Mouse (Mus musculus) heart, adult 2 months (tissue): Measurements from ENCODE around the gene Plekha5.
"Not testable (repeated sequence)": the region's sequence is repeated elsewhere in the genome, so short reads cannot be mapped to it uniquely, and the experiment has no call there.

Experiments used
- CTCF ChIP-seq: fragments of 200-600 bp; IDR thresholded peaks from 2 replicates; pipeline ENCODE4 v1.8.1; 2022; ENCODE audit warnings: antibody characterized with exemption, mild to moderate bottlenecking, moderate library complexity
- EP300 ChIP-seq: fragments of 200-500 bp; IDR thresholded peaks from 2 replicates; pipeline ENCODE4 v1.6.1; 2011; ENCODE audit warnings: low read depth, low read length, control low read depth; ENCODE audit not compliant: insufficient read depth
- POLR2A ChIP-seq: fragments of 200-500 bp; IDR thresholded peaks from 2 replicates; pipeline ENCODE4 v1.6.1; 2011; ENCODE audit warnings: mild to moderate bottlenecking, low read depth, low read length, control low read depth; ENCODE audit not compliant: insufficient read depth

GRCm38 (mm10) chr6:140532858-140533257, 109.0 kb downstream of the Plekha5 start:
- not testable (repeated sequence) for TF ChIP-seq POLR2A, CTCF, EP300
